8 mouse cellular contexts compared by ENCODE assay signal in the genomic region with DNA sequence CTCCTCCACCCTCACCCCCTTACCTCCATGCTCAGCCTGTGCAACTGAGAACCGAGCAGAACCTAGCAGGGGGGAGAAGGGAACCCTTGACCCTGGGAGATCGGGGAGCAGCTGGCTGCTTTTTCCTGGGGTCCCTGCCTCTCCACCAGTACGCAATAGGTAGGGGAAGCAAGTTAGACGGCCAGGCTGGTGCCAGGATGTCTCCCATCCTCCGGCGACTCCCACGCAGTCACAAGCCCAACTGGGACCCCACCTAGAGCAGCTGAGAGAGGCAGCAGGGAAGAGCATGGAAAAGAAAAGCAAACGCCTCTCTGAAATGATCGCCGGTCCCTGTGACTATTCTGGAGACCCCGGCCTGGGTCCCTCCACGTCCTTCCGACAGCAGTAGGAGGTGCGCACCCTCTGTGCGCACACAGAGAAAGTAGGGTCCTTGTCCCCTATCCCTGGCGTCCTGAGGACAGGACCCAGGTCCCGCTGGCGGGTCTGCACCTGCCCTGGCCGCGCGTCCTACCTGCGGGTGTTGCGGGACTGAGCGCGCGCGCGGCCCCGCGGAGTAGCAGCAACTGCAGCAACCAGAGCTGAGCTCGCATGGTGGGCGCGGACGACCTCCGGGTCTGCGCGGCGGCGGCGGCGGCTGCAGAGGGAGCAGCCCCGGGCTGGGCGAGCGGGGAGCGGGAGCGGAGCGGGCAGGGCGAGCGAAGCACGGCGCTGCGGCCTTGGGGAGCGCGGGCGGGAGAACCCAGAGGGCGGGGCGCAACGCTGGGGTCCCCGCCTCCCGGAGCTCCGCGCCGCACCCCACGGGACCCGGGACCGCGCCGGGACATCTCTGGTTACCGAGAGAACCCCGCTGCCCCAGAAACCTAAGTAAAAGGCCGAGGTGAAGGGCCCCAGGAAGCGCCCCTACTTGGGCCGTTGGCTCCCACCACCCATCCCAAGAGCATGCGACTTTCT. TPM values are rescaled to one million over a fixed set of nuclear protein-coding genes. Genes with fewer than 3 reads are reported as not detected.
DNase-seq lines count a peak whose midpoint lies in the region; ATAC-seq lines count a peak whose summit lies in the region.

A gene (minus strand): TSS at position 718 of the 951 bp plus-strand sequence.

- H3K27ac ChIP-seq in lung, embryonic 16.5 days (ENCODE audit: low read length) = no peak within 1 kb of the TSS

- H3K9ac ChIP-seq in lung, embryonic 16.5 days (ENCODE audit: low read length) = peak within 1 kb of the TSS; percentile 71

- no peaks in the 10 kb centered on the region for H3K9me3 ChIP-seq in lung, embryonic 16.5 days (ENCODE audit: control insufficient read depth, low read length)

- WGBS in lung, embryonic 16.5 days = 1% methylated on average over 63 of the region's 74 CpGs

- peak within 1 kb of the TSS; percentile 78 for H3K4me3 ChIP-seq in lung, embryonic 16.5 days (ENCODE audit: low read length)

- H3K4me2 ChIP-seq in lung, embryonic 16.5 days (ENCODE audit: low read depth, low read length) = peak within 1 kb of the TSS; percentile 94

- peaks cover 13% of the 10 kb centered on the region for H3K4me1 ChIP-seq in lung, embryonic 16.5 days (replicated peaks; ENCODE audit: control insufficient read depth, insufficient read depth, low read length)

- H3K27me3 ChIP-seq in lung, embryonic 16.5 days (ENCODE audit: control insufficient read depth, insufficient read depth, low read depth, low read length) = peaks cover 23% of the 10 kb centered on the region

- peak; percentile 46 for DNase-seq in kidney, adult 18-20 months
- no peak for DNase-seq in kidney, adult 8-10 months
- peak; percentile 54 for DNase-seq in Muller cell, postnatal 12 days (ENCODE audit: inconsistent ontology term)
- peak; percentile 80 for DNase-seq in induced T-regulatory cell, adult 2 months (ENCODE audit: low read depth)
- DNase-seq in spleen, postnatal 10 days (ENCODE audit: low spot score in 2 of 2) = peak; percentile 57 to 59
- DNase-seq in cerebellum, postnatal 36 days = no peak

- peak; percentile 57 for ATAC-seq in erythroid progenitor cell, adult 5-6 weeks (replicated peaks; ENCODE audit: low FRiP score, poor library complexity, severe bottlenecking)
- no peak for ATAC-seq in lung, embryonic 16.5 days (ENCODE audit: low read depth)

- H3K36me3 ChIP-seq in lung, embryonic 16.5 days (ENCODE audit: control insufficient read depth, insufficient read depth, low read length) = no peaks in the 10 kb centered on the region

RNA-seq across cellular contexts. Expression of the gene that starts here (rescaled TPM):
- total RNA-seq in erythroid progenitor cell, adult 5-6 weeks (2015; ENCODE audit: low replicate concordance) = 1.3 TPM in 1 of 2 replicates, not detected in the other
- total RNA-seq in erythroid progenitor cell, adult 5-6 weeks (2017; ENCODE audit: low replicate concordance) = 2.3 and 2.4 TPM in 2 replicates
- 1.4 and 1.6 TPM in 2 replicates for polyA plus RNA-seq in lung, embryonic 16.5 days (2015; fragmentation: Nextera tagmentation; extraction: Ambion mirVana)

Comparison
In these comparisons a context has a peak if more than half of its experiments do, and no peak if none do; other contexts are left out.
1. DNase-seq: peak in kidney, adult 18-20 months (single experiment), Muller cell, postnatal 12 days (single experiment), induced T-regulatory cell, adult 2 months (single experiment) and spleen, postnatal 10 days (2 of 2); none in kidney, adult 8-10 months (0 of 2) and cerebellum, postnatal 36 days (0 of 2).